8 mouse cellular contexts compared by ENCODE assay signal in the genomic region with DNA sequence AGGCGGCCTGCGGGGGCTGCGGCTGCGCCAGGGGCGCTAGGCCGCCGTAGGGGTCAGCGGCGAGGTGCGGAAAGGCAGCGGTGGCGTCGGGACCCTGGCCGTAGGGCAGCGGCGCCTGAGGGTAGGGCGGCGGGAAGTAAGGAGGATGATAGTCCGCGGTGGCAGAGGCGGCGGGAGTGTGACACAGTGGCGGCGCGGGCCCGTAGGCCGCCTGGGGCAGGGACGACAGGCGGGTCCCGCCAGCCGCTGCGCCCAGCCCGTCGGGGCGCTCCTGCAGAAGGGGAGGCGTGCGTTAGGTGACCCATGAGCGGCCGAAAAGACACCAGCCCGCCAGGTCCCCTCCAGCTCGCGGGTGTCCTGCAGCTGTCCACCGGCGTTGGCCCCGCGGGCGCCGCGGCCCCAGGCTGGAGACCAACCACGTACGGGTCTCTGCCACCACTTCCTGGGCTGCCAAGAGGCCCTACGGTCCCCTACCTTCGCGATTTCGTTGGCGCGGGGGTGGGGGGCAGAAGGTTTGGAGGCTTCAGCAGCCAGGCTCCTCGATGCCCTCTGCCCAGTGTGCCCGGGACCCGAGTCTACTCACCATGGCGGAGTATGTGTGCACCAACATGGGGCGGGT. TPM values are rescaled to one million over a fixed set of nuclear protein-coding genes. Genes with fewer than 3 reads are reported as not detected.
DNase-seq lines count a peak whose midpoint lies in the region; ATAC-seq and TF ChIP-seq lines count a peak whose summit lies in the region.

No protein-coding gene starts in this region.

- ATAC-seq in heart, postnatal 0 days (ENCODE audit: insufficient read depth, low read depth), result peak; percentile 35; the same call in 1 of the 2 replicates
- ATAC-seq in liver, postnatal 0 days, result peak; percentile 26; the same call in 1 of the 2 replicates
- no peak for ATAC-seq in erythroid progenitor cell, adult 5-6 weeks (replicated peaks; ENCODE audit: low FRiP score, poor library complexity, severe bottlenecking)

- TF ChIP-seq EP300 in heart, postnatal 0 days (IDR thresholded peaks at IDR 0.05; ENCODE audit: low read depth), result no peak
- TF ChIP-seq EP300 in liver, postnatal 0 days (IDR thresholded peaks at IDR 0.05; ENCODE audit: low read depth), result no peak

- peaks cover 85% of the 10 kb centered on the region for H3K27me3 ChIP-seq in E14TG2a.4 (ENCODE audit: insufficient read depth, low read length)
- peaks cover 85% of the 10 kb centered on the region for H3K27me3 ChIP-seq in heart, postnatal 0 days (ENCODE audit: control insufficient read depth, insufficient read depth, low read length)
- peaks cover 84% of the 10 kb centered on the region for H3K27me3 ChIP-seq in liver, postnatal 0 days (ENCODE audit: insufficient read depth, low read length)

- no peaks in the 10 kb centered on the region for H3K36me3 ChIP-seq in E14TG2a.4 (ENCODE audit: insufficient read depth, low read length)
- no peaks in the 10 kb centered on the region for H3K36me3 ChIP-seq in heart, postnatal 0 days (replicated peaks; ENCODE audit: control insufficient read depth, insufficient read depth, low read length)
- H3K36me3 ChIP-seq in liver, postnatal 0 days (replicated peaks; ENCODE audit: insufficient read depth, low read length), result no peaks in the 10 kb centered on the region

- peak overlapping the region; percentile 50 for H3K4me2 ChIP-seq in heart, postnatal 0 days (ENCODE audit: low read depth, low read length)
- peak overlapping the region; percentile 62 for H3K4me2 ChIP-seq in liver, postnatal 0 days (ENCODE audit: low read depth, low read length)

- H3K27ac ChIP-seq in heart, postnatal 0 days (ENCODE audit: low read depth), result no peak overlapping the region
- H3K27ac ChIP-seq in liver, postnatal 0 days (ENCODE audit: low read depth), result no peak overlapping the region

- DNase-seq in embryo, embryonic 9.5 days (ENCODE audit: extremely low spot score), result peak; percentile 31
- DNase-seq in embryo, embryonic 11 days, result no peak
- no peak for DNase-seq in heart, postnatal 0 days (ENCODE audit: low spot score)
- DNase-seq in liver, postnatal 0 days, result no peak
- no peak for DNase-seq in gastrocnemius, postnatal 36 days
- no peak for DNase-seq in left cerebral cortex, adult 18-20 months (ENCODE audit: low spot score in 2 of 2)

- TF ChIP-seq CTCF in E14TG2a.4 (conservative IDR thresholded peaks at IDR 0.05; ENCODE audit: low read length), result no peak
- no peak for TF ChIP-seq CTCF in heart, postnatal 0 days (IDR thresholded peaks at IDR 0.05; ENCODE audit: low read depth)
- no peak for TF ChIP-seq CTCF in liver, postnatal 0 days (IDR thresholded peaks at IDR 0.05; ENCODE audit: low read depth)

- peak overlapping the region; percentile 74 for H3K4me3 ChIP-seq in E14TG2a.4 (replicated peaks; ENCODE audit: low read length)
- H3K4me3 ChIP-seq in heart, postnatal 0 days (ENCODE audit: low read depth, low read length), result peak overlapping the region; percentile 36
- H3K4me3 ChIP-seq in liver, postnatal 0 days (ENCODE audit: low read depth, low read length), result peak overlapping the region; percentile 40

- 3% methylated on average over 55 of the region's 62 CpGs for WGBS in heart, postnatal 0 days
- WGBS in liver, postnatal 0 days (ENCODE audit: insufficient replicate concordance), result 2% methylated on average over 55 of the region's 62 CpGs

- intact Hi-C loops in gastrocnemius, postnatal 36 days (cut with DNase I), result no loop called here

- no peak overlapping the region for H3K9ac ChIP-seq in heart, postnatal 0 days (replicated peaks; ENCODE audit: low read depth, low read length)
- H3K9ac ChIP-seq in liver, postnatal 0 days (replicated peaks), result no peak overlapping the region

- peaks cover 56% of the 10 kb centered on the region for H3K4me1 ChIP-seq in E14TG2a.4 (replicated peaks; ENCODE audit: low read depth, low read length)
- H3K4me1 ChIP-seq in heart, postnatal 0 days (ENCODE audit: control insufficient read depth, insufficient read depth), result no peaks in the 10 kb centered on the region
- H3K4me1 ChIP-seq in liver, postnatal 0 days (ENCODE audit: insufficient read depth), result peaks cover 17% of the 10 kb centered on the region; the same call in 1 of the 2 replicates

- no peaks in the 10 kb centered on the region for H3K9me3 ChIP-seq in E14TG2a.4 (ENCODE audit: low read length)
- H3K9me3 ChIP-seq in heart, postnatal 0 days (replicated peaks; ENCODE audit: control insufficient read depth, low read length), result no peaks in the 10 kb centered on the region
- no peaks in the 10 kb centered on the region for H3K9me3 ChIP-seq in liver, postnatal 0 days (ENCODE audit: low read length)

RNA-seq across cellular contexts. Expression of gene Tfap2e, which starts 0.5 kb away (rescaled TPM):
- not detected in 2 replicates for total RNA-seq in heart, postnatal 0 days (2014; rRNA removed; ENCODE audit: low replicate concordance)
- polyA plus RNA-seq in heart, postnatal 0 days (2015; fragmentation: Nextera tagmentation; extraction: Ambion mirVana), result not detected in 2 replicates
- polyA plus RNA-seq in liver, postnatal 0 days (2015; fragmentation: Nextera tagmentation; extraction: Ambion mirVana), result not detected in 2 replicates
- not detected in 2 replicates for total RNA-seq in erythroid progenitor cell, adult 5-6 weeks (2015; ENCODE audit: low replicate concordance)
- not detected in 2 replicates for total RNA-seq in erythroid progenitor cell, adult 5-6 weeks (2017; ENCODE audit: low replicate concordance)
- total RNA-seq in gastrocnemius, postnatal 36 days (2021), result not detected
- total RNA-seq in left cerebral cortex, adult 18-20 months (2021), result not detected

RNA-seq across cellular contexts. Expression of gene Ncdn, which starts 17.7 kb away (rescaled TPM):
- total RNA-seq in heart, postnatal 0 days (2014; rRNA removed; ENCODE audit: low replicate concordance), result 29.0 and 36.2 TPM in 2 replicates
- 11.0 TPM in 2 replicates for polyA plus RNA-seq in heart, postnatal 0 days (2015; fragmentation: Nextera tagmentation; extraction: Ambion mirVana)
- 4.2 and 4.8 TPM in 2 replicates for polyA plus RNA-seq in liver, postnatal 0 days (2015; fragmentation: Nextera tagmentation; extraction: Ambion mirVana)
- 1.1 and 1.3 TPM in 2 replicates for total RNA-seq in erythroid progenitor cell, adult 5-6 weeks (2015; ENCODE audit: low replicate concordance)
- total RNA-seq in erythroid progenitor cell, adult 5-6 weeks (2017; ENCODE audit: low replicate concordance), result 1.0 and 3.0 TPM in 2 replicates
- 1 to 10 TPM; 7.6 to 9.9 TPM for total RNA-seq in gastrocnemius, postnatal 36 days (2021)
- 1,000 to 10,000 TPM; 1,037 to 1,100 TPM for total RNA-seq in left cerebral cortex, adult 18-20 months (2021)

RNA-seq across cellular contexts. Expression of gene AU040320, which starts 17.9 kb away (rescaled TPM):
- 50.6 and 69.0 TPM in 2 replicates for total RNA-seq in heart, postnatal 0 days (2014; rRNA removed; ENCODE audit: low replicate concordance)
- 15.7 and 16.6 TPM in 2 replicates for polyA plus RNA-seq in heart, postnatal 0 days (2015; fragmentation: Nextera tagmentation; extraction: Ambion mirVana)
- 8.5 and 9.5 TPM in 2 replicates for polyA plus RNA-seq in liver, postnatal 0 days (2015; fragmentation: Nextera tagmentation; extraction: Ambion mirVana)
- 11.3 and 24.5 TPM in 2 replicates for total RNA-seq in erythroid progenitor cell, adult 5-6 weeks (2015; ENCODE audit: low replicate concordance)
- 3.8 and 8.0 TPM in 2 replicates for total RNA-seq in erythroid progenitor cell, adult 5-6 weeks (2017; ENCODE audit: low replicate concordance)
- total RNA-seq in gastrocnemius, postnatal 36 days (2021), result 10 to 100 TPM; 23.5 TPM
- total RNA-seq in left cerebral cortex, adult 18-20 months (2021), result 10 to 100 TPM; 53.4 to 61.8 TPM

RNA-seq across cellular contexts. Expression of gene Psmb2, which starts 58.1 kb away (rescaled TPM):
- 232 and 263 TPM in 2 replicates for total RNA-seq in heart, postnatal 0 days (2014; rRNA removed; ENCODE audit: low replicate concordance)
- 443 and 455 TPM in 2 replicates for polyA plus RNA-seq in heart, postnatal 0 days (2015; fragmentation: Nextera tagmentation; extraction: Ambion mirVana)
- polyA plus RNA-seq in liver, postnatal 0 days (2015; fragmentation: Nextera tagmentation; extraction: Ambion mirVana), result 218 and 239 TPM in 2 replicates
- total RNA-seq in erythroid progenitor cell, adult 5-6 weeks (2015; ENCODE audit: low replicate concordance), result 78.2 and 88.0 TPM in 2 replicates
- 11.7 and 47.1 TPM in 2 replicates for total RNA-seq in erythroid progenitor cell, adult 5-6 weeks (2017; ENCODE audit: low replicate concordance)
- total RNA-seq in gastrocnemius, postnatal 36 days (2021), result 10 to 100 TPM; 77.9 to 88.6 TPM
- 100 to 1,000 TPM; 101 to 103 TPM for total RNA-seq in left cerebral cortex, adult 18-20 months (2021)

Comparison
In these comparisons a context has a peak if more than half of its experiments do, and no peak if none do; other contexts are left out.
1. RNA of gene Ncdn, which starts 17.7 kb away (total RNA-seq): 1,037 to 1,100 TPM in left cerebral cortex, adult 18-20 months; 29.0 to 36.2 TPM in heart, postnatal 0 days, 7.6 to 9.9 TPM in gastrocnemius, postnatal 36 days and 1.0 to 3.0 TPM in erythroid progenitor cell, adult 5-6 weeks; every median in the first group is over 10 times any median in the second.
2. Peak in every context shown above with its lines, with median percentiles within 50 percentile points of each other: H3K4me3 ChIP-seq.